Mouse (Mus musculus) hindbrain, embryonic 13.5 days (tissue): Measurements from ENCODE around the gene Rpl12. TPM values are rescaled to one million over a fixed set of nuclear protein-coding genes. Genes with fewer than 3 reads are reported as not detected.
A peak's percentile ranks its signal among the peaks of the same experiment; 100 is the strongest.

Experiments
- ATAC-seq: fragments of 200-750 bp; cut with Nextera tagmentation; 2 replicates; pipeline ENCODE4 v1.8.0; 2017; ENCODE audit warnings: moderate TSS enrichment; ENCODE audit not compliant: low FRiP score
- H3K27ac ChIP-seq: fragments of 300-500 bp; sonication (generic); 2 replicates; pipeline ENCODE4 v1.5.1; 2015; ENCODE audit warnings: inconsistent platforms, mild to moderate bottlenecking, moderate library complexity
- H3K27me3 ChIP-seq: fragments of 300-500 bp; sonication (generic); 2 replicates; pipeline ENCODE4 v1.6.1; 2015; ENCODE audit warnings: mild to moderate bottlenecking, inconsistent platforms
- H3K36me3 ChIP-seq: fragments of 300-500 bp; sonication (generic); 2 replicates; pipeline ENCODE4 v1.6.1; 2015; ENCODE audit warnings: mild to moderate bottlenecking, inconsistent platforms
- H3K4me1 ChIP-seq: fragments of 300-500 bp; sonication (generic); replicated peaks from 2 replicates; pipeline ENCODE4 v1.6.1; 2015; ENCODE audit warnings: inconsistent platforms
- H3K4me2 ChIP-seq: fragments of 300-500 bp; sonication (generic); 2 replicates; pipeline ENCODE4 v1.6.1; 2015; ENCODE audit warnings: inconsistent platforms, mild to moderate bottlenecking, moderate library complexity
- H3K4me3 ChIP-seq: fragments of 300-500 bp; sonication (generic); 2 replicates; pipeline ENCODE4 v1.5.1; 2015; ENCODE audit warnings: mild to moderate bottlenecking, inconsistent platforms
- H3K9ac ChIP-seq: fragments of 300-500 bp; sonication (generic); 2 replicates; pipeline ENCODE4 v1.6.1; 2015; ENCODE audit warnings: mild to moderate bottlenecking, inconsistent platforms
- H3K9me3 ChIP-seq: fragments of 300-500 bp; sonication (generic); 2 replicates; pipeline ENCODE4 v1.6.1; 2016; ENCODE audit warnings: inconsistent platforms
- WGBS: fragments of 180-500 bp; shearing (Covaris S2); methylation state at CpG from one replicate; pipeline ENCODE4 v1.1.7; 2015; 5-methylcytosine and 5-hydroxymethylcytosine counted together
- polyA plus RNA-seq: library from polyadenylated mRNA; unstranded; fragments of >200 nt; fragmentation: Nextera tagmentation; extraction: Ambion mirVana; gene quantifications from 2 replicates; pipeline ENCODE4 v1.2.1, GENCODE M21; 2015

Rpl12 gene
- polyA plus RNA-seq, 1 experiment from 2014 or later, result 92.0 TPM

DNA sequence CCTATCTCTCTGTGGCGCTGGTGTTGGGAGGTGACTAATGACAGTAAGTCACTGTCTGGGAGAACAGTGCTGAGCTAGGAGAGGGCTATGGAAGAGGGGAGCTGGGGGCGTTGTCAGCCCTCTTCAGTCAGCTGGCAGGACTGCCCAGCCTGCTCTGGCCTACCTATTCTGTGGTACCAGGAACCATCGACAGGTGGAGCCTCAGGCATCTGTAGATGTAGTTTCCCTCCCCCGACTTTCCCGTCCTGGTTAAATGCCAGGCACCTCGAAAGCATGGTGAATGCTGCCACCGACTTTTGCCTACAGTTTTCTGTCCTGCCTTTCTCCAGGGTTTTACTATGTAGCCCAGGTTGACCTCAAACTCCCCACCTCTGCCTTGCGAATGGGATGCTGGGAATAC is 4.0 kb upstream of the Rpl12 start:
- WGBS, result 69% methylated on average over 8 of the region's 8 CpGs
- Histone ChIP-seq H3K4me2 (no peak overlapping the region), H3K4me1 (peaks cover 19% of the 10 kb centered on the region), H3K27ac (no peak overlapping the region), H3K36me3 (peaks cover 66% of the 10 kb centered on the region), H3K9me3 (peaks cover 3% of the 10 kb centered on the region; the same call in 1 of the 2 replicates), H3K9ac (no peak overlapping the region), H3K27me3 (no peaks in the 10 kb centered on the region), H3K4me3 (no peak overlapping the region)
- no peak for ATAC-seq

GRCm38 (mm10) chr2:32960273-32960672 is 1.1 kb upstream of the Rpl12 start:
- no peak for ATAC-seq
- Histone ChIP-seq H3K27ac (no peak overlapping the region), H3K4me3 (peak overlapping the region; percentile 79), H3K9ac (peak overlapping the region; percentile 91), H3K4me1 (peaks cover 40% of the 10 kb centered on the region), H3K27me3 (no peaks in the 10 kb centered on the region), H3K4me2 (peak overlapping the region; percentile 97), H3K9me3 (no peaks in the 10 kb centered on the region), H3K36me3 (peaks cover 61% of the 10 kb centered on the region)
- 94% methylated on average over 4 of the region's 4 CpGs for WGBS

GRCm38 (mm10) chr2:32962062-32962874 is 909 bp downstream of the Rpl12 start:
- Histone ChIP-seq H3K4me2 (peak overlapping the region; percentile 97), H3K4me1 (peaks cover 52% of the 10 kb centered on the region), H3K9ac (peak overlapping the region; percentile 91), H3K9me3 (no peaks in the 10 kb centered on the region), H3K27ac (peak overlapping the region; percentile 82), H3K36me3 (peaks cover 41% of the 10 kb centered on the region), H3K27me3 (no peaks in the 10 kb centered on the region), H3K4me3 (peak overlapping the region; percentile 79)
- WGBS, result under 1% methylated on average over 33 of the region's 33 CpGs
- 0 out of 2 replicates have a peak, but pooled peaks have one; percentile 0 for ATAC-seq

- peaks cover 58% of the 10 kb centered on the region for H3K4me1 ChIP-seq
- peak overlapping the region; percentile 91 for H3K9ac ChIP-seq
- peak overlapping the region; percentile 97 for H3K4me2 ChIP-seq
- H3K27me3 ChIP-seq, result no peaks in the 10 kb centered on the region
- ATAC-seq, result no peak
- WGBS, result 12% methylated on average over 9 of the region's 9 CpGs
- peaks cover 36% of the 10 kb centered on the region for H3K36me3 ChIP-seq
- H3K4me3 ChIP-seq, result peak overlapping the region; percentile 79
- peak overlapping the region; percentile 82; the same call in 1 of the 2 replicates for H3K27ac ChIP-seq
- H3K9me3 ChIP-seq, result no peaks in the 10 kb centered on the region
Measured at GRCm38 (mm10) chr2:32962875-32963220, 1.5 kb downstream of the Rpl12 start.

DNA sequence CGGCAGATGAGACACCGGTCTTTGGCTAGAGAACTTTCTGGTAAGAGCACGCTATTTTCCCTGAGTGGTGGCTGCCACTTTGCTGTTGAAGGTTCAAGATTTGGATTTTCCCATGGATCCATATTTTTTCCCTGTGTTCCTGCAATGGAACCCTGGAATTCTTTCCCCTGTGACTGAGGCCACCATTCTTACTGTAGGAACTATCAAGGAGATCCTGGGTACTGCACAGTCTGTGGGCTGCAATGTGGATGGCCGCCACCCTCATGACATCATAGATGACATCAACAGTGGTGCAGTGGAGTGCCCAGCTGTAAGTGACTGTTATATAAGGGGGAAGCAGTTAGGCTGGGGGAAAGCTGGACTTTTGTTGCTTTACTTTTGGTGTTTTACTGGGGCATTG is 2.2 kb downstream of the Rpl12 start:
- Histone ChIP-seq H3K9ac (peak overlapping the region; percentile 91; the same call in 1 of the 2 replicates), H3K4me1 (peaks cover 64% of the 10 kb centered on the region), H3K4me2 (peak overlapping the region; percentile 97), H3K27me3 (no peaks in the 10 kb centered on the region), H3K36me3 (peaks cover 30% of the 10 kb centered on the region), H3K9me3 (no peaks in the 10 kb centered on the region), H3K4me3 (peak overlapping the region; percentile 5; the same call in 1 of the 2 replicates), H3K27ac (no peak overlapping the region)
- WGBS, result 75% methylated on average over 4 of the region's 4 CpGs
- no peak for ATAC-seq

DNA sequence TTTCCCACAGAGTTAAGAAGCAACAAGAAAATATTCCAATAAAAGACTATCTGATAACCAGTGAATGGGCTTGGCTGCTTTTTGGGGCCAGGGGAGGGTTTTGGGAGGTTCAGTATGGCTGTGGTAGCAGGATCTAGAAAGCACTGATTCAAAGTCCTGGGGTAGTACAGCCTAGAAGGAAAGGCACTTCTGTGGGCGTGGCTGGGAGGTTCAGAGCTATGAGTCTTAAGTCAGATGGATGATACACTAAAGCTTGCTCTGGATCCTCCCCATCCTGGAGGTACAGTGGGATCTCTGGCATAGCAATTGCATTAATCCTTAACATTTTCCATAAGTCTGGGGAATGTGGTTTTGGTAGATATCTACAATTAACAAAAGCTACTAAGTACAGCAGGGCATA is 2.6 kb downstream of the Rpl12 start:
- Histone ChIP-seq H3K4me2 (no peak overlapping the region), H3K36me3 (peaks cover 29% of the 10 kb centered on the region), H3K27ac (no peak overlapping the region), H3K9me3 (no peaks in the 10 kb centered on the region), H3K4me1 (peaks cover 64% of the 10 kb centered on the region), H3K27me3 (no peaks in the 10 kb centered on the region), H3K9ac (peak overlapping the region; percentile 91; the same call in 1 of the 2 replicates), H3K4me3 (peak overlapping the region; percentile 5; the same call in 1 of the 2 replicates)
- 71% methylated on average over 1 of the region's 1 CpGs for WGBS
- ATAC-seq, result no peak

- no peak overlapping the region for H3K9ac ChIP-seq
- no peak overlapping the region for H3K27ac ChIP-seq
- peaks cover 63% of the 10 kb centered on the region for H3K4me1 ChIP-seq
- no peak overlapping the region for H3K4me2 ChIP-seq
- no peaks in the 10 kb centered on the region for H3K9me3 ChIP-seq
- WGBS, result 30% methylated on average over 10 of the region's 10 CpGs
- H3K27me3 ChIP-seq, result no peaks in the 10 kb centered on the region
- no peak for ATAC-seq
- peaks cover 22% of the 10 kb centered on the region for H3K36me3 ChIP-seq
- no peak overlapping the region for H3K4me3 ChIP-seq
Measured at GRCm38 (mm10) chr2:32964659-32965457, 3.5 kb downstream of the Rpl12 start.

DNA sequence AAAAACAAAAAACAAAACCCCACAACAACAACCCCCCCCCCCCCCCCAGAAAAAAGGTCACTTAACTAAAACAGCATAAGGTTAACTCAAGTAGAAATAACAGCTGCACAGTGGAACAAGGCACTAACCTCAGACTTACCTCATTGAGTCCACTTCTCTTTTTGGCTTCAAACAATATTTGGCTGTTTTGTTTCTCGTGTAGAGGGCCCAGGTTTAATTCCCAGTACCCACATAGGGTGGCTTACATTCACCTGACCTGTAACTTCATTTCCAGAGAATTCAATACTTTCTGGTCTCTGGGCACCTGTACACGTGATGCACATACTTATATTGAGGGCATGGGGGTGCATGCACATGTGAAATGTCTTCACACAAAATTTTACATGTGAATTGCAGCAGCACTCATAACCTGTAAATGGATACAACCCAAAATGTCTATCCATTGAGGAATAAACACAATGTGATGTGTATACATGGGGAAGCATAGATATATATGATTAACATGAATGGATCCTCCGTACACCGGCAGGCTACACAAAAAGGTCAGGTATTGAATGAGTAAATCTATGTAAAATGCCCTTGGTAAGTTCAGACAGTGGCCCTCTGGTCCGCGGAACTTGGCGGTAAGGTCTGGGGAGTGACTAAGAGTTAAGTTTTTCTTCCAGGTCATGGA is 4.3 kb downstream of the Rpl12 start:
- Histone ChIP-seq H3K4me1 (peaks cover 58% of the 10 kb centered on the region), H3K4me3 (no peak overlapping the region), H3K9ac (no peak overlapping the region)

DNA sequence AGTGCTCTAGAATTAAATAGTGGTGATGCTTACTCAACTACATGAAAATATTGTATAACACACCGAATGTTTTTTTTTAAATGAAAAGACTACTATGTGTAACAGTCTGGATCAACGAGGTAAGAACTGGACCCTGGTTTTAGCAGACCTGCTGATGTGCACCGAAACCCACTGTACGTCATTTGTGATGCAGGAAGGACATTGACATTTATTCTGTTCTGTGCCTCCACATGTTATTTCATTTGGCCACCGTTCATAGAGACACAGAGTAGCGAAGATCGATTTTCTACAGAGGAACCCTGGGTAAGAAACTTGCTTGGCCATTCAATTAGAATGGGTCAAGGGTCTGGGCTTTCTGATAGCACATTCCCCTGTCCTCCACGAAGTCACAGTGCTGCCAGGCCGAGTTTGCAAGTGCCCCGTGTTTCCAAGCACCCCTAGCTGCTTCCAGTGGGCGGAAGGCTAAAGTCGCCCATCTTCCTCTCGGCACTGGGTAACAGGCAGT is 4.9 kb downstream of the Rpl12 start:
- 14% methylated on average over 13 of the region's 13 CpGs for WGBS
- H3K4me1 ChIP-seq, result peaks cover 54% of the 10 kb centered on the region
- no peaks in the 10 kb centered on the region for H3K27me3 ChIP-seq
- peak overlapping the region; percentile 76 for H3K9ac ChIP-seq
- H3K27ac ChIP-seq, result peak overlapping the region; percentile 93
- H3K36me3 ChIP-seq, result peaks cover 22% of the 10 kb centered on the region
- peak overlapping the region; percentile 55 for H3K4me3 ChIP-seq
- peak overlapping the region; percentile 91 for H3K4me2 ChIP-seq
- no peaks in the 10 kb centered on the region for H3K9me3 ChIP-seq
- no peak for ATAC-seq

More for the DNA sequence above, 4.3 kb downstream of the Rpl12 start:
- no peak overlapping the region for H3K4me2 ChIP-seq
- H3K27me3 ChIP-seq, result no peaks in the 10 kb centered on the region
- peaks cover 22% of the 10 kb centered on the region for H3K36me3 ChIP-seq
- no peak overlapping the region for H3K27ac ChIP-seq
- H3K9me3 ChIP-seq, result no peaks in the 10 kb centered on the region
- 19% methylated on average over 7 of the region's 7 CpGs for WGBS
- ATAC-seq, result no peak

GRCm38 (mm10) chr2:32966689-32967631 is 5.6 kb downstream of the Rpl12 start:
- Histone ChIP-seq H3K4me1 (peaks cover 55% of the 10 kb centered on the region), H3K4me3 (peak overlapping the region; percentile 55), H3K27ac (peak overlapping the region; percentile 93), H3K9ac (peak overlapping the region; percentile 76), H3K9me3 (no peaks in the 10 kb centered on the region), H3K27me3 (no peaks in the 10 kb centered on the region), H3K36me3 (peaks cover 22% of the 10 kb centered on the region), H3K4me2 (peak overlapping the region; percentile 91)
- WGBS, result under 1% methylated on average over 55 of the region's 55 CpGs
- ATAC-seq, result peak; percentile 89

- WGBS, result 89% methylated on average over 9 of the region's 9 CpGs
- Histone ChIP-seq H3K4me2 (peak overlapping the region; percentile 91), H3K4me1 (peaks cover 44% of the 10 kb centered on the region), H3K9ac (peak overlapping the region; percentile 76), H3K36me3 (peaks cover 25% of the 10 kb centered on the region), H3K9me3 (no peaks in the 10 kb centered on the region), H3K27me3 (no peaks in the 10 kb centered on the region), H3K4me3 (peak overlapping the region; percentile 55), H3K27ac (peak overlapping the region; percentile 93; the same call in 1 of the 2 replicates)
- 0 out of 2 replicates have a peak, but pooled peaks have one; percentile 1 for ATAC-seq
Measured at GRCm38 (mm10) chr2:32968024-32968614, 6.8 kb downstream of the Rpl12 start.
